Mouse (Mus musculus) heart, postnatal 4 days (tissue): ENCODE measurements at regions not wholly inside any gene's neighbourhood (a gene's known extent, or its start where the extent isn't known, plus 50 kb on each side); places are given as distances from the start of the nearest gene placed in this dataset.

ENCODE experiments used
- DNase-seq: peaks from one replicate; pipeline ENCODE4 v3.0.0; 2021

DNA sequence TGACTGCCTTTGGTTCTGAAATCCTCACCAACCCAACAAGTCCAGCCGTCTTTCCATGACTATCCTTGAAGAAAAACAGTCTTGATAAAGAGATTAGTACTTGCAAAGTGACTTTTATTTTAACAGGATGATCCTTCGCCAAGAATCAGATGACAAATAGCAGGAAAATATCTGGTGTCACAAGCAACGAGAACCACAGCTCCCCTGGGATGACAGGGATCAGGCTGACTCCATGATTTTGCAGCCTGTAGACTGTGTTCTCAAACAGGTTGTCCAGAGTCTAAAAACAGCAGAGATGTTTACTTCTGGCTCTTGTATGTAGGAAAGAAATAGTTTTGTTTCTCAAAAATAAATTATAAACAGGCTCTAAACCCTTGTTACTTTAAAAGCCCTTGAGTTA lies 63.3 kb downstream of the Tmem18 start:
- DNase-seq, result no peak

- no peak for DNase-seq
These were observed 67.3 kb downstream of the Tmem18 start for GRCm38 (mm10) chr12:30651506-30651905.

DNA sequence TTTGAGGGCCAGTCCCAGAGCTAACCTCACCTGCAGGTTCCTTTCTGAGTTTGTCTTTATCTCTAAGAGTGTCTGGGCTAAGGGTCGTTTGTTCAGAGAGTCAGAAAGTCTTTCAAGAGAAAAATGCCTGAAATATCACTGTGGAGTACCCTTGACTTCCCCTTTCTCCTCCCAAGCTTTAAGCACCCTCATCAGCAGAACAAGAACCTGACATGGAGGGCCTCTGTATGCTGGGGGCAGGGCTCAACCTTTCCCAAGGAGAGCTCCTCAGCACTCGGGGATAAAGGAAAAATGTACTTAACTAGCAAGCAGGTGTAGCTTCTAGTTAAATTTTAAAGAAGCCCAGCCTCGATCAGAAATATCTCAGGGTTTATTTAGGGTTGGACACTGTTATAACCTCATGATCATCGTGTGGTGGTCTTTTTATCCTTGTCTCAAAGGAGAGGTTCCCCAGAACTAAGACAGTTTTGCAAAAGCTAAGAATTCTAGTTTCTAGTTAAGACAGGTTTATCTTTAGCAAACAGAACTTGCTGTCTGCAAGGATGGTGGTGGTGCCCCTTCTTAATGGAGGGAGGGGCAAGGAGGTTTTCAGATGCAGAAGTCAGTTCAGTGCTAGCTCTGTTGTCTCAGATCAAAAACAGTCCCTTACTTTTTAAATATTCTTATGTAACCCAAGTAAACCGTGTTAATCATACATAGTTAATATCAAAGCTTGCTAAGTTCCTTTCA lies 70.3 kb downstream of the Tmem18 start:
- DNase-seq, result no peak

DNA sequence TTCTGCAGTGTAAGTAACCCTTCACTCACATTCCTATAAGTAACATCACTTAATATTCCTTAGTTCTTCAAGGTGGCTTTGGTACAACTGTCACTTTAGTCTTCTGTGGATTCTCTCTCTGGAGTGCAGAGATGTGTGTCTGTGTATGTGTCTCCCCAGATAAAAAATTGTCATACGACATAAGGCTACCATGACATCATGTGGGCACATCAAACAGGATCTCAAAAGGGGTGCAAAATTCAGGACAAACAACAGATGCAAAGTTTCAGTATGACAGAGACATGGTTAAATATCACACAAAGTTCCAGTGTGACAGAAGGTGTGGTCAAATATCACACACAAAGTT lies 70.8 kb downstream of the Tmem18 start:
- no peak for DNase-seq

DNA sequence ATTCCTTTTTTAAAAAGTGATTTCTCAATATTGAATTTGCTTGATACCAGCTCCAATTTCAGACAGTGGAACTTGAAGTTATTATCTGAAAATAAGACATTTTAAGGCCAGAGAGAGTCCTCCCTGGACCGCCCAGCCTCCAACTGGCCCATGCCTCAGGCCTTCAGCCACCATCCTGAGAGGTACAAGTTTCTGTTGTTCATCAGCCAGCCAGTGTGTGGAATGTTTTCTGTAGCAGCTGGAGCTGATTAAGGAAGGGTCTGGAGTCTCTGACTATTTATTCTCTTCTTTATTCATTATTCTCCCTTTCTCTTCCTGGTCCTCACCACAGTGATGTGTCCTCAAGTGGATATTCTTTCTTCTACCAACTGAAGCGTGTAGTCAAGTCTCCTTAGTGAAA lies 94.6 kb downstream of the Tmem18 start:
- DNase-seq, result no peak

- no peak for DNase-seq
These were observed 105.8 kb downstream of the Tmem18 start for GRCm38 (mm10) chr12:30690038-30690437.

DNA sequence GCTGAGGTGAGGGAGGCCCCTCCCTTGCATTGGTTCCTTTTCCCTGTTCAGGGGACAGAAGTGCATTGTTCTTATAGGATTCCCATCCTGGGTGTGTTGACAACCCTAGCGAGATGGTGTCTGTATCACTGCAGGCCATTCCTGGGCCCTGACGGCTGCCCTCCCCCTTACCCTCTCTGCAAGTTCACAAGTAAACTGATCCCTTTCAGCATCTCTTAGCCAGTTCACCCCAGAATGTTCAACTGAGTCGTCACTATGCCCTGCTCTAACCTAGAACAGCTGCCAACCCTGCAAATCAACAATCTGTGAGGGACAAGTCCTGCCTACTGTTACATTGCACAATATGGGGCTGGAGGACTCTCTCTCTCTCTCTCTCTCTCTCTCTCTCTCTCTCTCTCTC lies 109.3 kb downstream of the Tmem18 start:
- DNase-seq, result no peak

DNA sequence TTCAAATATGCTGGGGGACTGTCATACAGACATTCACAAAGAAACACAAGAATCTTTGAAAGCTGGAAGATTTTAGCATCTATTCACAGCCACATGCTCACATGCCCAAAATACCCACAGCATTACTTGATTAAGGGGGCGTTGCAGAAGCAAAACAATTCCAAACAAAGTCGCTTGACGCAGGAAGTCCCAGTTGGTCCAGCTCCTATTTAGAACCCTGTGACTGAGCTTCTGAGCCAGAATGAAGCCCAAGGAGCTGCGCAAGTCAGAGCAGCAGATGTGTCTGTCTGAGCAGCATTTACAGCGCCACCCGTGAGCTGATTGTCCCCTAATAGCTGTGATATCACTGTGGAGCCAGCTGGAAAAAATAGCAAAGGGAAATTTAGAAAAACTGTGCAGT lies 114.0 kb downstream of the Tmem18 start:
- DNase-seq, result no peak

GRCm38 (mm10) chr12:30703691-30704090 lies 119.5 kb downstream of the Tmem18 start:
- DNase-seq, result no peak

GRCm38 (mm10) chr12:30707271-30707670 lies 123.0 kb downstream of the Tmem18 start:
- no peak for DNase-seq

- DNase-seq, result no peak
These were observed 124.5 kb downstream of the Tmem18 start for GRCm38 (mm10) chr12:30708635-30709181.

GRCm38 (mm10) chr12:30710554-30710953 lies 126.3 kb downstream of the Tmem18 start:
- no peak for DNase-seq

DNA sequence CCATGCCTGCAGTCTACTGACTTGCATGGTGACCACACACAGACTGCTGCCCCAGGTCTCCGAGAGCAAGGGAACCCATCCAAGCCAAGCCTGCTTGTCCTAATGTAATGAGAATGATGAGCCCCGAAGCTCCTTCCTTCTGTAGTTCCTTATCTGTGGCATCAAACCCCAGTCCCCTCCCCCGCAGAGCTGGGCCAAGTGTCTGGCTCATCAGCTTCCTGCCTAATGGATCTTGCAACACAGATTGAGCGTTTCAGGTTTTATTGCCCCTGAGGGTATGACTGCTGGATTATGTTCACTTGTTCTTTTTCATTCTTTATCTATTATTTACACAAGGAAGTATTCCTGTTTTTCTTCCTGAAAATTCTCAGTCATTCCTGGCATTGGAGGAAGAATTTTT lies 142.5 kb downstream of the Tmem18 start:
- no peak for DNase-seq

GRCm38 (mm10) chr12:30729437-30729836 lies 145.2 kb downstream of the Tmem18 start:
- no peak for DNase-seq

DNA sequence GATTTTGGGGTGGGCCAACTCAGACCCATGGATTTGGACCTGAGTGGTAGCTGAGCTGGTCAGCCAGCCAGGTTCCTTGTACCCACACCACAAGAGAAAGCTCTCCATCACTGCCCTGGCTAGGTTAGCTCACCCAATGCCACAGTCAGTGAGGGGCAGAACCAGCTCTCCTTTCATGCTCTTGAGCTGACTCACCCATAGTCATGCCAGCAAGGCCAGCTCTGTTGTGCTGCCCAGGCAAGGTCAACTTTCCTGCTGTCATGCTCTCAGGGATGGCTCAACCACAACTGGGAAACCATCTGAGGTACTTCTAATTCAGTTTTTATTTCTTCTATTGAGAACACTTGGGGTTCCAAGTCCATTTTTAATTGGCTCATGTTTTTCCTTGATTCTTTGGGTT lies 116.5 kb upstream of the Alkal2 start:
- no peak for DNase-seq

- DNase-seq, result no peak
These were observed 90.8 kb upstream of the Alkal2 start for GRCm38 (mm10) chr12:30793371-30793770.

DNA sequence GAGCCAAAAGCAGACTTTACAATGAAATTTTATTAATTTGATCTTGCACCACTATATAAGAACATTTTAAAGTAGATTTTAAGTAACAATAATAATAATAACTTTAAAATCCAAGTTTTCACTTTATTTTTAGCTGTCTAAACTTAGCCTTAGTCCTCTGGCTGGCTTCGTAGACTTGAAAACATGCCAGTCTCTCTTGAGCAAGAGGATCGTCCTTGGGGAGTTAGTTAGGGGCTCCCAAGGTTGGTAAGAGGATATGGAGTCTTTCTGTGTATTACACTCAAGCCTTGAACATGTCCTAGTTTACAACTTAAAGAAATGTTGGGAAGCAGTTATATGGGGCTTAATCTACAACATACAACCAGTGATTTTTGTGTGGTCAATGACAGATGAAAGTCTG lies 68.0 kb upstream of the Alkal2 start:
- DNase-seq, result peak; percentile 5

DNA sequence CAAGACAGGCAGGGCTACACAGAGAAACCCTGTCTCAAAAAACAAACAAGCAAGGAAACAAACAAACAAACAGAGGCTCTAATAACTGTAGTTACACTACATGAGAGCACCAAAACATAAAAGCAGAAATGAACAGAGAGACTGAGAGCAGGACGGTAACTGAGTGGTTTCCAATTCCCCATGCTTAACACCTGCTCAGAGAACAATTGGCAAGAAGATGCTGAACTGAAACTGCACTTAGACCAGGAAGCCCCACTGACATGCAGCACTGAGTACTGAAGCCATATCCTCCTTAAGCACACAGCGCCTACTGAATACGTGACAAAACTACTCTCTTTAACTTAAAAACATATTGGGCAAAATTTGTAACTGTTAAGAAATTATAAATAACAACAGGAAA lies 52.7 kb upstream of the Alkal2 start:
- DNase-seq, result no peak
